Mouse (Mus musculus) urinary bladder, adult 2 months (tissue): ENCODE results near the gene Padi6. TPM values are rescaled to one million over a fixed set of nuclear protein-coding genes. Genes with fewer than 3 reads are reported as not detected.

Source experiments
- DNase-seq: peaks from one replicate; pipeline ENCODE4 v3.0.0; 2022; ENCODE audit warnings: low spot score
- polyA plus RNA-seq: library from polyadenylated mRNA; depleted of rRNA; stranded (reverse); fragments of >200 nt; gene quantifications from 2 replicates; pipeline ENCODE4 v1.2.3, GENCODE M21; 2012

Gene Padi6
- polyA plus RNA-seq, 1 experiment = not detected

DNA sequence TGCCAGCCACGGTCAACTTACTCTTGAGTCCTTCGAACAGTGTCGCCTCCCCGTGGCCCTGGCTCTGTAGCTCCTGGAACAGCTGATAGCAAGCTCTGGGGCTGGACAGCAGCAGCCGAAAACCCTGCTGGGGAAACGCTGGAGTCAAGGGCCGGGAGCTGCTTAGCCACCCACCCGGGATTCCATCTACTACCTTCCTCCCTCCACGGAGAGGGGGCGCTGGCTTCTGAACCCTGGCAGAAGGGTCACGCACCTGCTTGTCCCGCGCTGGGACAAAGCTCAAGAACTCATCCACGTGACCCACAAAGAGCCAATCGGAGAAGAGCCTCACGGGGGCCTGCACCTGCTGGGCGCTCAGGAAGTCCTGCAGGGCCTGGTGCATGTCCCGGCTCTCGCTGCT lies 7.9 kb upstream of the Padi6 start:
- no peak for DNase-seq

- no peak for DNase-seq
Observed at GRCm38 (mm10) chr4:140747978-140748377, 5.5 kb upstream of the Padi6 start.

DNA sequence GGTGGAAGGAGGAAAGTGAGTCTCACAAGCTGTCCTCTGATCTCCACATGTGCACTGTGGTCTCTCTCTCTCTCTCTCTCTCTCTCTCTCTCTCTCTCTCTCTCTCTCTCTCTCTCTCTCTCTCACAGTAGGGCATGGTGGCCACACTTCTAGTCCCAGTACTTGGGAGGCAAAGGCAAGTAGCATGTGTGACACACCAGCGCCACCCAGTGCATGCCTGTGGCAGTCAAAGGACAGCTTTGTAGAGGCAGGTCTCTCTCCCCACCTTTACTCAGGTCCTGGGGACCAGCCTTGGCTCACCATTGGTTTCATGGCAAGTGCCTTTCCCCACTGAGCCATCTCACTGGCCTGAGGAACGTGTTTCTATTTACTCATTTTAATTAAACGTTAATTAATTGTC lies 2.2 kb upstream of the Padi6 start:
- DNase-seq = no peak

- no peak for DNase-seq
Observed at GRCm38 (mm10) chr4:140743086-140743485, 643 bp upstream of the Padi6 start.

DNA sequence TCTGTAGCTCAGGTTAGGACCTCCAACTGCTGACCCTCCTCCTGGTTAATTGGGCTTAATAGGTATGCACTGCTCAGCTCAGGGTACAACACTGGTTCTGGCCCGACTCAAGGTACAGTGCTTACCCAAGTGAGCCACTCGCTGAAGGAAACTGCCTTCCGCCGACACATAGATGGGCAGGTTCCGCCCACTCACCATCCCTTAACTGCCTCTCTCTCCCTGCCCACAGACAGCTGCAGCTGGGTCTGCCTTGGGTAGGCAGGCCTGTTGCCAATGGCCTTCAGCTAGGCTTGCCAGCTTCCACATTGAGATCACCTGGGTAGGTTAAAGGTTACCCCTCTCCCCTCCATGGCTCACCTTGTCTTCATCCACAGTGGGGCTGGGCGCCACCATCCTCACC lies 1.0 kb downstream of the Padi6 start:
- DNase-seq = no peak

DNA sequence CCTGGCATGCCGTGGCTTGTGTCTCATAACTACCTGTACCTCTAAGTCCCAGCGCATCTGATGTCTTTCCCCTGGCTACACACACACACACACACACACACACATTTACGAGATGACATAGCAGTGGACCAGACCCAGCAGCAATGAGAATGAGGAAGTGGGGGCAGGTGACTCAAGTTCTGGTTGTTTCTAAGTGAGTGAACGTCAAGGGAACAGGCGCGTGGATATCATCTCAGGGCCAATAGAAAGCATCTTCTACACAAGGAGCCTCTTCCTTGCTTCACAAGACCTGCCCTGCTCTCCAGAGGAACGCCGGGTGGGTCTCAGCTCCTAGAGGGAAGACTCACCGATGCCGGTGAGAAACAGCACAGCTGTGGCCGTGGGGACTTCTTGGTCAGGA lies 1.8 kb downstream of the Padi6 start:
- DNase-seq = no peak

GRCm38 (mm10) chr4:140732871-140733270 lies 9.6 kb downstream of the Padi6 start:
- no peak for DNase-seq

- DNase-seq = no peak
Observed at GRCm38 (mm10) chr4:140731654-140732053, 10.8 kb downstream of the Padi6 start.

DNA sequence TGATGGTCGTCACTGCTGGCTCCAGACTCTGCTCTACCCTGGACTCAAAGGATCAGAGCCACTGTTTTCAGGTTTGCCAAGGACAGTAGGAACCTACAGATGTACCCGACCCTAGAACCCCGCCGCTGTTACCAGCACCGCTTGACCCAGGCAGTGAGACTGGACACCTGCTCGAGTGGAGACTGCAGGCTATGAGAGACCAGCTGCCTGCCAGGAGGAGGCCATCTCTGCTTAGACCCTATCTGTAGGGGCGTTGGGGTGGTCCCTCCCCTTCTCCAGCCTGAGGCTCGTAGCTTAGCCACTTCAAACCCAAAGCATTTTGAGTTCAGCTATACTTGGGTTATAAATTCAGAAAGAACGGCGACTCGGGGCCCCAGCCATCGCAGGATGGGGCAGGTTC lies 15.5 kb downstream of the Padi6 start:
- DNase-seq = no peak

DNA sequence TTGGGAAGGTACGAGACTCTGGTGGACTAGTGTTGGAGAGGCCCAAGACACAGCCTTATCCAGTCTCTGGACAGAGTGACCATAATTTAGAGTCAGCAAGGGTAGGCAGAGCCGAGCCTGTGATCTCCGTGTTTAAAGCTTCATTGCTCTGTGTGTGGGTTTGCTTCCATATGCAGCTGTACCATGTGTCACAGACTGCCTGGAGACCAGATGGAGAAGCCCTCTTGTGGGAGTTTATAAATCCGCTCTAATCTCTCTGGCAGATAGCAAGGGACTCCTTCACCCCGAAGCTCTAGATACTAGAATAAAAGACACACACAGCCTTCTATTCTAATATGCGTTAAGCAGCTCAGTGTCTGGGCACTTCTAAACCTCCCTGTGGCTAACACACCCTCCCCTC lies 17.7 kb downstream of the Padi6 start:
- DNase-seq = no peak

DNA sequence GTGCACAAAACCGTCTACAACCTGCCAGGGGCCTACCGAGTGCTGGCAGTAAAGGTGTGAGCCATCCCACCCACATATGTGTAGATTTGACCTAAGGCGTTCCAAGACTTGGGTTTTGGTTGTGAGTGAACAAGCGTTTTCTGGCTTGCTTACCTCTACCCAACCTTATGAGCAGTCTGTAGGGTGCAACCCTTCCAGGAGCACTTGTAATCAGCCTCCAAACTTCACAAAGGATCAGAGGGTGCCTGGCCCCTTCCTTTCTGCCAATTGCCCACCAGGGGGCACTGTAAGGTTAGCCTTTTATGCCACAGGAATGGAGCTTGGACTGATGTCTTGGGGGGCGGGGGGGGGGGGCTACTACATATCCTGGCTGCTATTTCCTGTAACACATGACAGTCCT lies 18.6 kb downstream of the Padi6 start:
- DNase-seq = no peak

DNA sequence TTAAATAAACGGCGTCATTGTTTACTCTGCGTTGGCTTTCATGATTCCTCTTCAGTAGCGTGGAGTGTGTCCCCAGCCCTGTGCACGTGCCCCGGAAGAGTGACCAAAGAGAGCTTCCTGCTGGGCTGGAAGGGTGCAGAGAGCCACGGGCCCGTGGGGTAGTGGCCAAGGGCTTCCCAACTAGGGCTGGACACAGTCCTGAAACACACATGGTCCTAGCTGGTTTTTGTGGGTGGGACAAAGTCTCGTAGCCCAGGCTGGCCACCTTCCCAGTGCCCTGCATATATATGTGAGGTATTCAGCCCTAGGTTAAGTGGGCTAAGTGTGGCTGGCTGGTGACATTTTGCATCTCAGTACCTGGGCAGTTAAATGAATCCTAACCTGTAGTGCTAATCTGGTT lies 19.3 kb downstream of the Padi6 start:
- DNase-seq = no peak

DNA sequence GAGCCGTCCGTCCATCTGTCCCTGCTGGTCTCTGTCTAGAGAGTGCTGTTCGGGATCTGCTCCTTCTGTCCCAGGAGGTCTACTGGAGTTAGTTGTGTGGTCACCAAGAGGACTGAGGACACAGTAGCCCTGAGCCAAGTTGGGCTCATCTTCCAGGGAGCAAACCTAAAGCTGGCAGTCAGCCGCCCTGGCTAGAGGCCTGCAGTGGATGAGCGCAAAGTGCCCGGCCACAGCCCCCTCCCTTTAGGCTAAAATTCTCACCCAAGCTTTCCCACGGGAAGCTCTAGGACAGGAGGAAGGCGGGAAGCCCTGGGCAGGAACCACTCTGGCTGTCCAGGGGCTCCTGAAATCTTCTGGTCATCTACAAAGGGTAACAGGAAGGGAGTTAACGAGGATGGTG lies 19.7 kb downstream of the Padi6 start:
- no peak for DNase-seq

GRCm38 (mm10) chr4:140721968-140722490 lies 20.4 kb downstream of the Padi6 start:
- DNase-seq = no peak

- no peak for DNase-seq
Observed at GRCm38 (mm10) chr4:140720091-140720490, 22.4 kb downstream of the Padi6 start.

- DNase-seq = no peak
Observed at GRCm38 (mm10) chr4:140718436-140718835, 24.0 kb downstream of the Padi6 start.

GRCm38 (mm10) chr4:140716994-140717393 lies 25.4 kb downstream of the Padi6 start:
- no peak for DNase-seq

- DNase-seq = no peak
Observed at GRCm38 (mm10) chr4:140714586-140714985, 27.9 kb downstream of the Padi6 start.

- peak; percentile 76 for DNase-seq
Observed at GRCm38 (mm10) chr4:140713480-140714365, 28.7 kb downstream of the Padi6 start.

GRCm38 (mm10) chr4:140711360-140711759 lies 31.1 kb downstream of the Padi6 start:
- DNase-seq = no peak

GRCm38 (mm10) chr4:140710781-140711180 lies 31.7 kb downstream of the Padi6 start:
- DNase-seq = no peak

- DNase-seq = no peak
Observed at GRCm38 (mm10) chr4:140709617-140710016, 32.8 kb downstream of the Padi6 start.

DNA sequence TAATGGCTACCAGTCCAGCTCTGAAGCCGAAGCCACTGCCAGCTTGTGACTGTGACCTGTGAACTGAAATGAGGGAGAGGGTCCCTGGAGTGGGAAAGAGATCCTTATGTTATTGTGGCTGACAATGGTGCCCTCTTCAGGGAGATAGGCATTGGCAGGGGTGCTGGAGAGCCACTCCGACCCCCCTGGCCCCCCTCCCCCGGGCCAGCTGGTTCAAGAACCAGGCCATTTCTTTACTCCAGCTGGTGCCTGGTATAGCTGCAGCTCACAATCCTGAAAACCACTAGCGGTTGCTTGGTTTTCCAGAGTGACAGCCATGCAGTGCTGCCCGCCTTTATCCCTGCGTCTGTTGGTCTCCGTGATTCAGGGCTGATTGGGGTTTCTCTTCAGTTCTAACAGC lies 33.3 kb downstream of the Padi6 start:
- DNase-seq = no peak
